Mouse (Mus musculus) hindbrain, embryonic 14.5 days (tissue): ENCODE measurements around the gene Bag6. TPM values are rescaled to one million over a fixed set of nuclear protein-coding genes. Genes with fewer than 3 reads are reported as not detected.
"Not testable (repeated sequence)": the region's sequence is repeated elsewhere in the genome, so short reads cannot be mapped to it uniquely, and the experiment has no call there.

Experiments used
- ATAC-seq: fragments of 200-750 bp; cut with Nextera tagmentation; 2 replicates; pipeline ENCODE4 v1.8.0; 2017; ENCODE audit warnings: moderate number of reproducible peaks, mild to moderate bottlenecking, moderate TSS enrichment, moderate library complexity; ENCODE audit not compliant: low FRiP score
- DNase-seq: peaks from one replicate; pipeline ENCODE4 v3.0.0-alpha.2; 2015; ENCODE audit warnings: low spot score
- H3K27ac ChIP-seq: fragments of 300-500 bp; sonication (generic); 2 replicates; pipeline ENCODE4 v1.5.1; 2014; ENCODE audit warnings: mild to moderate bottlenecking, moderate library complexity
- H3K27me3 ChIP-seq: fragments of 300-500 bp; sonication (generic); 2 replicates; pipeline ENCODE4 v1.6.1; 2014; ENCODE audit warnings: mild to moderate bottlenecking, low read length, mixed read lengths; ENCODE audit not compliant: control insufficient read depth, insufficient read depth
- H3K36me3 ChIP-seq: fragments of 300-500 bp; sonication (generic); replicated peaks from 2 replicates; pipeline ENCODE4 v1.6.1; 2014; ENCODE audit not compliant: control insufficient read depth, insufficient read depth
- H3K4me1 ChIP-seq: fragments of 300-500 bp; sonication (generic); replicated peaks from 2 replicates; pipeline ENCODE4 v1.6.1; 2014; ENCODE audit warnings: antibody characterized with exemption, low read length, mixed read lengths; ENCODE audit not compliant: control insufficient read depth, insufficient read depth
- H3K4me2 ChIP-seq: fragments of 300-500 bp; sonication (generic); replicated peaks from 2 replicates; pipeline ENCODE4 v1.6.1; 2014; ENCODE audit warnings: mild to moderate bottlenecking, moderate library complexity
- H3K4me3 ChIP-seq: fragments of 300-500 bp; sonication (generic); replicated peaks from 2 replicates; pipeline ENCODE4 v1.5.1; 2014; ENCODE audit warnings: mild to moderate bottlenecking, low read length
- H3K9ac ChIP-seq: fragments of 300-500 bp; sonication (generic); 2 replicates; pipeline ENCODE4 v1.6.1; 2014
- H3K9me3 ChIP-seq: fragments of 300-500 bp; sonication (generic); 2 replicates; pipeline ENCODE4 v1.6.1; 2016; ENCODE audit warnings: low read length; ENCODE audit not compliant: control insufficient read depth
- WGBS: fragments of 180-500 bp; shearing (Covaris S2); extraction: QIAGEN DNeasy Blood & Tissue Kit; methylation state at CpG from one replicate; pipeline ENCODE4 v1.1.7; 2014; 5-methylcytosine and 5-hydroxymethylcytosine counted together
- polyA plus RNA-seq: library from polyadenylated mRNA; unstranded; fragments of >200 nt; fragmentation: Nextera tagmentation; extraction: Ambion mirVana; gene quantifications from 2 replicates; pipeline ENCODE4 v1.2.1, GENCODE M21; 2014

Gene Bag6
- polyA plus RNA-seq, 1 experiment from 2014 or later, result 90.2 TPM

- peak; percentile 39 for DNase-seq
- H3K4me2 ChIP-seq, result peak overlapping the region; percentile 27
- no peaks in the 10 kb centered on the region for H3K9me3 ChIP-seq
- H3K36me3 ChIP-seq, result peaks cover 33% of the 10 kb centered on the region
- no peak overlapping the region for H3K9ac ChIP-seq
- no peak overlapping the region for H3K4me3 ChIP-seq
- H3K4me1 ChIP-seq, result no peaks in the 10 kb centered on the region
- no peak for ATAC-seq
- H3K27me3 ChIP-seq, result no peaks in the 10 kb centered on the region
- 65% methylated on average over 3 of the region's 3 CpGs for WGBS
- H3K27ac ChIP-seq, result no peak overlapping the region
Measured at GRCm38 (mm10) chr17:35106522-35106921, 28.5 kb upstream of the Bag6 start.

GRCm38 (mm10) chr17:35108097-35108496, 26.9 kb upstream of the Bag6 start, which contains the start of gene Ly6g5c:
Ly6g5c (plus strand) TSS chr17:35108279.
- no peaks in the 10 kb centered on the region for H3K4me1 ChIP-seq
- WGBS, result 82% methylated on average over 6 of the region's 6 CpGs
- H3K36me3 ChIP-seq, result peaks cover 17% of the 10 kb centered on the region
- H3K9me3 ChIP-seq, result no peaks in the 10 kb centered on the region
- no peak within 1 kb of the TSS for H3K9ac ChIP-seq
- H3K4me2 ChIP-seq, result no peak within 1 kb of the TSS
- ATAC-seq (no peak), DNase-seq (no peak)
- no peak within 1 kb of the TSS for H3K27ac ChIP-seq
- no peaks in the 10 kb centered on the region for H3K27me3 ChIP-seq
- no peak within 1 kb of the TSS for H3K4me3 ChIP-seq

- 69% methylated on average over 9 of the region's 9 CpGs for WGBS
- Histone ChIP-seq H3K4me1 (no peaks in the 10 kb centered on the region), H3K9ac (no peak overlapping the region), H3K4me3 (no peak overlapping the region), H3K4me2 (no peak overlapping the region), H3K27ac (no peak overlapping the region), H3K9me3 (no peaks in the 10 kb centered on the region), H3K27me3 (no peaks in the 10 kb centered on the region), H3K36me3 (peaks cover 33% of the 10 kb centered on the region)
- ATAC-seq (no peak), DNase-seq (no peak)
Measured at GRCm38 (mm10) chr17:35111774-35112173, 23.2 kb upstream of the Bag6 start.

- Histone ChIP-seq H3K9me3 (no peaks in the 10 kb centered on the region), H3K9ac (no peak within 1 kb of the TSS), H3K27me3 (no peaks in the 10 kb centered on the region), H3K36me3 (peaks cover 62% of the 10 kb centered on the region), H3K4me3 (no peak within 1 kb of the TSS), H3K27ac (no peak within 1 kb of the TSS), H3K4me1 (peaks cover 6% of the 10 kb centered on the region), H3K4me2 (no peak within 1 kb of the TSS)
- ATAC-seq, result 0 out of 2 replicates have a peak, but pooled peaks have one; percentile 18
- WGBS, result 89% methylated on average over 8 of the region's 8 CpGs
- DNase-seq, result no peak
Measured at GRCm38 (mm10) chr17:35115046-35116019, 19.6 kb upstream of the Bag6 start, which contains the start of gene Ly6g5b. Ly6g5b (minus strand) TSS chr17:35115428.

GRCm38 (mm10) chr17:35120745-35121142, 14.2 kb upstream of the Bag6 start:
- Histone ChIP-seq H3K36me3 (peaks cover 58% of the 10 kb centered on the region), H3K27ac (peak overlapping the region; percentile 63), H3K27me3 (no peaks in the 10 kb centered on the region), H3K4me1 (peaks cover 16% of the 10 kb centered on the region), H3K9me3 (no peaks in the 10 kb centered on the region), H3K4me2 (peak overlapping the region; percentile 97), H3K9ac (peak overlapping the region; percentile 94), H3K4me3 (peak overlapping the region; percentile 94)
- WGBS, result 1% methylated on average over 33 of the region's 33 CpGs
- ATAC-seq (no peak), DNase-seq (no peak)

GRCm38 (mm10) chr17:35121143-35121799, 13.7 kb upstream of the Bag6 start, which contains the start of gene Gpank1:
Gpank1 (plus strand) TSS chr17:35121455.
- under 1% methylated on average over 50 of the region's 50 CpGs for WGBS
- Histone ChIP-seq H3K9ac (peak within 1 kb of the TSS; percentile 94), H3K36me3 (peaks cover 53% of the 10 kb centered on the region), H3K4me2 (peak within 1 kb of the TSS; percentile 97), H3K27ac (peak within 1 kb of the TSS; percentile 84), H3K27me3 (no peaks in the 10 kb centered on the region), H3K9me3 (no peaks in the 10 kb centered on the region), H3K4me1 (peaks cover 16% of the 10 kb centered on the region), H3K4me3 (peak within 1 kb of the TSS; percentile 94)
- DNase-seq (peak; percentile 99), ATAC-seq (peak; percentile 96)

GRCm38 (mm10) chr17:35121871-35122303, 13.1 kb upstream of the Bag6 start, which contains the start of gene Csnk2b:
Csnk2b (minus strand) TSS chr17:35122053.
- H3K4me3 ChIP-seq, result peak within 1 kb of the TSS; percentile 94
- no peaks in the 10 kb centered on the region for H3K27me3 ChIP-seq
- under 1% methylated on average over 19 of the region's 19 CpGs for WGBS
- DNase-seq (peak; percentile 84), ATAC-seq (peak; percentile 10; the same call in 1 of the 2 replicates)
- peak within 1 kb of the TSS; percentile 97 for H3K4me2 ChIP-seq
- H3K9me3 ChIP-seq, result no peaks in the 10 kb centered on the region
- peak within 1 kb of the TSS; percentile 94 for H3K9ac ChIP-seq
- peaks cover 20% of the 10 kb centered on the region for H3K4me1 ChIP-seq
- H3K27ac ChIP-seq, result peak within 1 kb of the TSS; percentile 84
- peaks cover 48% of the 10 kb centered on the region for H3K36me3 ChIP-seq

- Histone ChIP-seq H3K36me3 (peaks cover 34% of the 10 kb centered on the region), H3K4me1 (peaks cover 25% of the 10 kb centered on the region)
- not testable (repeated sequence) for H3K4me2 ChIP-seq, H3K27me3 ChIP-seq, DNase-seq, H3K4me3 ChIP-seq, ATAC-seq, H3K9ac ChIP-seq, H3K9me3 ChIP-seq, H3K27ac ChIP-seq
- 92% methylated on average over 9 of the region's 9 CpGs for WGBS
Measured at GRCm38 (mm10) chr17:35123287-35123686, 11.7 kb upstream of the Bag6 start.
